Mouse (Mus musculus): ENCODE measurements around the gene Cdhr5. TPM values are rescaled to one million over a fixed set of nuclear protein-coding genes. Genes with fewer than 3 reads are reported as not detected.
A peak's percentile ranks its signal among the peaks of the same experiment; 100 is the strongest.
"Not testable (repeated sequence)": the region's sequence is repeated elsewhere in the genome, so short reads cannot be mapped to it uniquely, and the experiment has no call there.

Gene Cdhr5
- total RNA-seq, 2 experiments from 2014 or later: not detected

DNA sequence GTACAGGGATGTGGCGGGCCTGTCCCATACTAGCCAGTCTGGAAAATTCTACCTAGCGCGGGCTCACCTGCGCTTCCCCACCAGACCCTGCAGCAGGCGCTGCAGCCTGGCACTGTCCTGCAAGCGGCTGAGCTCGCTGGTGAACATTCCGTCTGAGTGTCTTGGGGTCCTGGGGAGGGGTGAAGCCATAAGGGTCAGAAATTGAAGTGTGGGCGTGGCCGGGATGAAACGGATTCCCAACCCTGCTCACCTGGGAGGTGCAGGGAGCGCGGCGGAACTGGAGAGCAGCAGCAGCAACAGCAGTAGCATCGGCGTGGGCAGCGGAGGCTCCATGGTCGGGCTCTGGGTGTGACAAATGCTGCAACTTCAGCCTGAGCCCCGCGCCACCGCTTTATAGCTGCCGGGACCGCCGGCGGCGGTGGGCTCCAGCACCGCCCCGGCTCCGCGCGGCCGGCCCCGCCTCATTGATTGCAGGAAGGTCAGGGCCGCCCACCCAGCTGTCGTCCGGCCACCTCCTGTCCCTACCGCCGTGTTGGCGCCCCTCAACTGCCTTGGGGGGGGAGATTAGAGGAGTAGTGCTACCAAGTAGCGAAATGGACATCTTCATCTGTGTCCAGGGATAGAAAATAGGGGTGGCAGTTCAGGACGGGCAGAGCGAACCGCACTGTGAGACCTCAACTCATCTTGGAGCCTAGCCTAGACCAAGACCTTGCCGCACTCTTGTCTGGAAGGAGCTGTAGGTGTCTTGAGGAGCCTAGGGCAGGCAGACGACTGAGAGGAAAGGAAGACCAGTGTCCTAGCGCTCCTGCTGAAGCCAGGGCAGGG is 2.4 kb upstream of the Cdhr5 start, which contains the start of gene Sct:
Sct (minus strand) TSS at position 368 of the 825 bp plus-strand sequence.
- intact Hi-C loops (cut with DNase I): no loop called here
- DNase-seq: no peak

DNA sequence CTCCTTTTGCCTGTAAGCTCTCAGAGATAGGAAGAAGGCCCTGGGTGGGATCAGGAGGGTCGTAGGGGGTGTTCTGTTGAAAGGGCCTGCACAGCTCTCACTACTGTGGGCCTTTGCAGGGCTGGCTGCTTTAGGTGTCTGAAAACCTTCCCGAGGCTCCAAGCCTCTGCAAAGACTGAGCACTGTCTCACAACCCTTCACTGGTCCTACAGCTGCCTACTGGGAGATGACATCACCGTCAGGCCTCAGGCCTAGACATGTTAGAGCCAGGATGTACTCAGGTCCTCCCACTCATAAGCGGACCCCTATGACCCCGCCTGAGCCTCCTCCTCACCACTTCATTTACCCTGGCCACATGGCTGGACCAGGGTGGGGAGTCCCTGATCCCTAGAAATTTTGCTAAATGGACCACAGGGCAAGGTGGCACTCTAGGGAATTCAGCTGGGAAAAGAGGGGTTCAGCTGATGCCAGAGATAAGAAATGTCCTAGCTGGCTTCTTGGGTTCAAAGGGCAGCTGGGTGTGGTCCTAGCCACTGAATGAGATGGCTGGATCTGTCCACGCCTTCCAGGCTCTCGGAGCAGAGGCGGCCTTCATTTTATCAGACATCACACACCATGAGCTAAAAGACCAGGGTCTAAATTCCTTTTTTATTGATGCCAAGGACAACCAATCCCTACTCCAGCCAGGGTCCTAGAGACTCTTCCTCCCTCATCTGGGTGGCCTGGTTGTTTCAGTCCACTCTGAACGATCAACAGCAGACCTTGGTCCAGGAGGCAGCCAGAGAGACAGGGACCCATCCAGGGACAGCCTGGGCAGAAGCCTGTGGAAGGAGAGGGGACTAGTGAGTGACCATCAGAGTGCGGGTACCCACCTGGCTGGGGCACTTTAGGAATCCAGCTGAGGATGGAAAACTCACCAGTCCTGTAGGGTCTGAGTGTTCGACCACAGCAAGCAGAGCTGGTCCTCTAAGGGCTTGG is 1.4 kb upstream of the Cdhr5 start:
- intact Hi-C loops (cut with DNase I): no loop called here
- no peak for DNase-seq

- DNase-seq: no peak
- intact Hi-C loops (cut with DNase I): no loop called here
Observed at GRCm38 (mm10) chr7:141275356-141275755, 1.2 kb downstream of the Cdhr5 start.

GRCm38 (mm10) chr7:141270631-141271030 is 6.0 kb downstream of the Cdhr5 start:
- no peak for DNase-seq
- intact Hi-C loops (cut with DNase I): no loop called here

GRCm38 (mm10) chr7:141269273-141269545 is 7.4 kb downstream of the Cdhr5 start:
- intact Hi-C loops (cut with DNase I): no loop called here
- no peak for DNase-seq

DNA sequence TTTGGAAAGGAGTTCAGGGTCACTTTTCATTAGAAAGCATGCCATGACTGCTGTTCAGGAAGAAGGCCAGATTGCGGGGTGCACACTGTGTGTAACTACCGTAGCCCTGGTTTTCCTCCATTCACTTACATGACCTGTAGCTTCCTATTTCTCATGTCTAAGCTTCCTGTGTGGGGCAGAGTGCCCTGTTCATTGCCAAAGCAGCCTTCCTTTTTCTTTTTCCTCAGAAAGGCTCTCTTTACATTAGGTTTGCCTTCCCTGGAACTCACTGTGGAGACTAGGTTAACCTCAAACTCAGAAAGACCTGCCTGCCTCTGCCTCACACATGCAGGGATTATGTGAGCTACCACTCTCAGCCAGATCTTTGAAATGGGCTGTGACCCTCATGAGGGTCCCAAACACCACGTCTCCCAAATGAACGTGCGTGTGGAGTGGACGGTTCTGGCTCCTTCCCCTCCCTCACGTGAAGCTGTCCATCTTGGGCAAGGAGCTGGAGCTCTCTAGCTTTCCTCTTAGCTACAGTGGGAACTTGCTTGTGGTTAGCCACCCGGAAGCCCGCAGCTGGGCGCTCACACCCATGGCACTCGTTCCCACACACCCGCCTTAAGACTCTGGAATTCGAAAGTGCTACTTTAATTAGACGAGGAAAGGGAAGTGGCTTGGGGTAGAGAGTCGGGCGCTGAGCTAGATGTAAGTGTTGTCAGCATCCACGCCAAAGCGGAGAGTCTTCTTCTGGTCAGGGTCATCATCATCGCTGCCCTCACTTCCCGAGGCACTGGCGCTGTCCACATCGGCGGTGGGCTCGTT is 7.9 kb downstream of the Cdhr5 start:
- intact Hi-C loops (cut with DNase I): no loop called here
- no peak for DNase-seq

DNA sequence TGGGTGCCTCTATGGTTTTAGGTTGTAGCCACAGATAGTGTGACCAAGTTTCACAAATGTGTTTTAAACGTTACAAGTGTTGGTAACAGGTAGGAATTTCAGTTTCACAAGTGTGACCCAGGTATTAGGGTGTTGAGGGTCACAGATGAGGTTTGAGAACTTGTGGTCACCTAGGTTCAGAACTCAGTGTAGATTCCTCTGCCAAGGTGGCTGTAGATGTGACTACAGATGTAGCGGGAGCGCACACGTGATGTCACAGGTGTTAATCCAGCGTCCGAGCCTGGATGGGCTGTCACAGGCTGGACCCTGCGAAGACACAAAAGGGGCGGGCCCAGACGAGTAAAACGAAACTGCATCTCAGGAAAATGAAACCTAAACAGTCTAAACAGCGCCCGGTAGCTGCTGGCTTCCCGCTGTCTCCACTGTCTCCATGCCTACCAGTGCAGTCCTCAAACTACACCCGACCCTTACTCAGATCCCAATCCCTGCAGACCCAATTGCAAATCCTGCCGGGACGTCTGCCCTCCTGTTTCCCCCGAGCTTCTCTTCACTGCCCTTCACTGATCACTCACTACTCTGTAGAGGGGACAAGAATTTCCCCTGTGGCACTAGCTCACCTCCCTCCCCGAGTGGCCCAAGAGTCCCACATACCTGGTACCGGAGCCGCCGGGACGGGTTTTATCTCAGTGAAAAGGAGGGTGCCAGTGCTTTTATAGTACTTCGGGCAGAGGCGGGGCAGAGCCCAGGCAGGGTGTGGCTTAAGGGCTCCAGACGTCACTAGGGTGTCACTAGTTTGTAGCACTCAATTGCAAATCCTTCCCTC is 10.6 kb downstream of the Cdhr5 start, which contains the start of gene Irf7:
Irf7 (minus strand) TSS at position 743 of the 823 bp plus-strand sequence.
- intact Hi-C loops (cut with DNase I): loop anchor here (1.0 kb wide), 1 partner anchor 97 kb away; no protein-coding TSS in a partner anchor
- DNase-seq: peak; percentile 63 to 71

DNA sequence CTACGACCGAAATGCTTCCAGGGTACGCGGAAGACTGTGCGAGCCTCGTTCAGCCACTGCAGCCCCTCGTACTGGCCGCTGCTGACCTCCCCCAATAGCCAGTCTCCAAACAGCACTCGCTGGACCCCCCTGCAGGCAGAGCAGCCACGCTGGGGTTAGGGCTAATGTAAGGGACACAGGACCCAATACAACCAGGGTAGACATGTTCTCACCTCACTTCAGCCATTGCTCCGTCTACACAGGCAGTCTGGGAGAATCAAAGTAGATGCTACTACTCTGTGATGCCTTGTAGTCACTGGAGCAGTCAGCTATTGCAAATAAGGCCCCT is 11.2 kb downstream of the Cdhr5 start:
- DNase-seq: no peak
- intact Hi-C loops (cut with DNase I): loop anchor here (1.0 kb wide), 1 partner anchor 98 kb away; no protein-coding TSS in a partner anchor

DNA sequence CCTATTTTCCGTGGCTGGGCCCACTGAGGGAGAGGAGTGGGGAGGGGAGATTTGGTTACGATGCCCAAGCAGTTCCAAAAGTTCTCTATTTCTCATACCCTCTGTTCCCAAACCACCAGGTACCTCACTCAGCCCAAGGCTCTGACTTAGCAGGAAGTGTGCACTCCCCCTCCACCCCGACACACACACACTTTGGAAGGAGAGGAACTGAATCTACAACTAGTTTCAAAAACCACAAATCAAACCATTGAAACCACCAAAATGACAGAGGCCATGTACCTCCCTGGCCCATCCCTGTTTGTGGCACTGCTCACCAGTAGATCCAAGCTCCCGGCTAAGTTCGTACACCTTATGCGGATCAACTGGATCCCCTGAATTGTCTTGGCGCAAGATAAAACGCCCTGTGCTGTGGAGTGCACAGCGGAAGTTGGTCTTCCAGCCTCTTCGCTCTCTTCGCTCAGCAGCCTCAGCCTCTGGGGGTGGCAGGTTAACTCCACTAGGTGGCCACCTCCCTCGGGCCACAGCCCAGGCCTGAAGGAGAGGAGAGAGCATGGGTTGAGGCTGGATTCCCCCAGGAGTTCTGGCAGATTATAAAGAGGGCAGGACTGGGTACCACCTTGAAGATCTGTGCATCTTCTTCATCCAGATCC is 11.7 kb downstream of the Cdhr5 start:
- intact Hi-C loops (cut with DNase I): loop anchor here (1.0 kb wide), 1 partner anchor 98 kb away; no protein-coding TSS in a partner anchor
- peak; percentile 35 to 49 for DNase-seq

DNA sequence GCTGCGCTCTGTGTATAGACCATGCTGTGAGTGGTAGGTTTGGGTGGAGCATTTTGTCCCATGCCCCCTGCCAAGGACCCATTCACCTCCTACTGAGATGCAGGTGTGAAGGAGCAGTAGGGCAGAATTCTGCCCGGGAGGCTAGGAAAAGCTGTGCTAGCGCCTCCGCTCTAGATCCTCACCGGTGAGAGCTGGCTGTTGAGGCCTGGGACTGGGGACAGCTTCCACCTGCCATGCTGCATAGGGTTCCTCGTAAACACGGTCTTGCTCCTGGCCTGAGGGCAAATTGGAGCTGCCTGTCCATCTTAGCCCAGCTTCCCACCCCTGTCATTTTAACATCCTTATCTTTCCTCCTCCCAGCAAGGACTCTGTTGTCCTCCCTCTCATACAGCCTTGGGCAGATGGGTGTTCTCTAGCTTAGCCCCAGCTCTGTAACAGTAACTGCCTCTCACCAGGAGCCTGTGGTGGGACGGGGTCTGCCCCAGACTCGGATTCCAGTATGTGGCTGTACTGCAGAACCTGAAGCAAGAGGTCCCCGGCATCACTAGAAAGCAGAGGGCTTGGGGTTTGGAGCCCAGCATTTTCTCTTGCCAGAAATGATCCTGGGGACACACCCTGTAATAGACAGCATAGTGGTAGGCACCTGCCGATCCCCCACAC is 12.4 kb downstream of the Cdhr5 start:
- no peak for DNase-seq
- intact Hi-C loops (cut with DNase I): no loop called here

- DNase-seq: no peak
- intact Hi-C loops (cut with DNase I): no loop called here
Observed at GRCm38 (mm10) chr7:141263640-141264039, 12.9 kb downstream of the Cdhr5 start.

GRCm38 (mm10) chr7:141261480-141261879 is 15.1 kb downstream of the Cdhr5 start:
- intact Hi-C loops (cut with DNase I): no loop called here
- DNase-seq: no peak

DNA sequence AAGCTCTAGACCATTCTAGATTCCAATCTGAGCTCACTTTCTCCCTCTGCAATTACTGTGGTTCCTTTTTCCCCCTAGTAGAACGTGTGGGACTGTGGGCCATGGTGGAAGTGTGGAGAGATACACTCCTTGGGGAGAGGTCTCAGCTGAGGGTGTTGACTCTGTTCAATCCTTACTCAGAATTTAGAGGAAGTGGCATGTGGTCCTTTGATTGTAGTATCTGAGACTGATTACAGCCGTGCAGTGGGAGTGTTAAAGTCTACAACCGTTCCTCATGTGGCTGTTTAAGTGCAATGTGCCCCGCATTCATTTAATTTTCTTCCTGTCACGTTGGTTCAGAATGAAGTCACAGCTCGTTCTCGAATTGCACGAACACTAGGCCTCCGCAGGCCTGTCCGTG is 20.4 kb downstream of the Cdhr5 start:
- no peak for DNase-seq
- intact Hi-C loops (cut with DNase I): no loop called here

DNA sequence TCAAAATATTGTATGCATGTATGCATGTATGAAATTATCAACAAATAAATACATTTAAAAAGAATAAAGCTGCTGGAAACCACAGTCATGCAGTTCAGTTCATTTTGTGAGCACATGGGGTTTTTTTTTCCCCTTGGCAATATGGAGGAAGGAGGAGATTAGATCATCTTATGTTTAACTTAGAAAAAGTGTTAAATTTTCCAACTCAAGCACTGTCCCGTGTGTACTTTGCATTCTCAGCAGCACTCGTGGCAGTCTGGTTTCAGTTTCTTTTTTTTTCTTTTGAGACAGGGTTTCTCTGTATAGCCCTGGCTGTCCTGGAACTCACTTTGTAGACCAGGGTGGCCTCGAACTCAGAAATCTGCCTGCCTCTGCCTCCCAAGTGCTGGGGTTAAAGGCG is 26.1 kb downstream of the Cdhr5 start:
- intact Hi-C loops (cut with DNase I); DNase-seq: not testable (repeated sequence)

DNA sequence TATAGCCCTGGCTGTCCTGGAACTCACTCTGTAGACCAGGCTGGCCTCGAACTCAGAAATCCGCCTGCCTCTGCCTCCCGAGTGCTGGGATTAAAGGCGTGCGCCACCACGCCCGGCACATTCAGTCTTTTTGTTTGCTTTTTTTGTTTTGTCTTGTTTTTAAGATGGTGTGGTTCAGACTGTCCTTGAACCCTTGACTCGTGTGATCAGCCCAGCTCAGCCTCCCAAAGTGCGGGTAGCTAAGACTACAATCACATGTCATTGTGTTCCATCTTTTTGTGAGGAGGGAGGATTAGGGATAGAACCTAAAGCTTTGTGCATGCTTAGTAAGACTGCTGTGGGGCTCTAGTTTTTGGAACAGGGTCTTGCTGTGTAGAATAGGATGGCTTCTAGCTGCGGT is 45.0 kb downstream of the Cdhr5 start:
- intact Hi-C loops (cut with DNase I): no loop called here
- no peak for DNase-seq

GRCm38 (mm10) chr7:141231111-141231510 is 45.5 kb downstream of the Cdhr5 start:
- intact Hi-C loops (cut with DNase I): no loop called here

DNA sequence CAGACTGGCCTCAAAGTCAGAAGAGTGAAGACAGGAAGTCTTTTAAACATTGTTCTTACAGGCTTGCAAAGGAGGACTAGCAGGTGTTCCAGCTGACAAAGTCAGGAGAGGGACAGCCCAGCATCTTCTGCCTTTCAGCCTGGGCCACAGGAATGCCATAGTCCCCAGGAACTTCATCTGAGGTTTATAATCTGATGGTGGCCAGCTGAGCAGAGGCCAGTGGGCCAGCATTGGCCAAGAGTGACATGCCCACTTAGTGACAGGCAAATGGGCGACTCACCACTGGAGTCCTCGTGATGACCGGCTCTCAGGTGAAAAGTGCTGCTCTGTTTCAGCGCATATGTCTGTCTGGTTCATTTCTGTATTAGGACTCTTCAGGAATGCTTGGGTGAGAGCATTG is 46.0 kb downstream of the Cdhr5 start:
- no peak for DNase-seq
- intact Hi-C loops (cut with DNase I): no loop called here

More at GRCm38 (mm10) chr7:141231111-141231510, 45.5 kb downstream of the Cdhr5 start:
- DNase-seq: no peak

DNA sequence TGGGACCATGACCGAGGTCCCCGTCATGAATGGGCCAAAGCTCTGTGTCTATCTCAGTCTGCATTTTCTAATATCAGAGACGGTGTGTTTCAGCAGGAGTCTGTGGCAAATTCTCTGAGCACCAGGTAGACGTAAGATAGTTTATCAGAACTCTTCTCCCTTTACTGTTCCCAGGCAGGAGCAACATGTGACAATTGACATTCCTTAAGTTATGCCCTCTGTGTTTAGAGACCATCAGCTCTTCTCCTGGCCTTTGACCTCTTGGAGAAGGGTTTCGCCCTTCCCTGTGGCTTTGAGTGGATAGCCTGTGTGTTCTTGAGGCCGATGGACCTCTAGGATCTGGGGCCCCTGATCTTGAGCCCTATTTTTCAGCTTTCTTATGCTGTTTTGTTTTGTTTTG is 46.9 kb downstream of the Cdhr5 start:
- no peak for DNase-seq
- intact Hi-C loops (cut with DNase I): loop anchor here (2.0 kb wide), 1 partner anchor 133 kb away; no protein-coding TSS in a partner anchor
